In the genomic region with DNA sequence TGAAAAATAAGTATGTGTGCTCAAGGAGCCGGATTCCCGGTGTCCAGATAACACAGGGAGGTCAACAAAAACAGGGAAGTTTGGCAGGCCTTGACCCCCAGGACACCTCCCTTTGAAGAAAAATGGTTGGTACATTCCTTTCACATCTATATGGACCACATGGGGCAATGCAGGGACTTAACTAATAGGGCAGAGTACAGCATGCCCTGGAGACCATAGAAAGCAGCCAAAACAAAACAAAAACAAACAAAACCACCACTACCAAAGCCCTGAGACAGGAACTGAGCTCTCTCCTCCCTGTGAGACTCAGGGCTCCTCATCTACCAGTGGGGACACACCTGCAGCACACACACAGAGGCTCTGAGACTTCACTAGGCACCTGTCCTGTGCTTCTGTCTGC, we compare ENCODE assay signal across 9 mouse cellular contexts. TPM values are rescaled to one million over a fixed set of nuclear protein-coding genes. Genes with fewer than 3 reads are reported as not detected.
DNase-seq lines count a peak whose midpoint lies in the region; ATAC-seq lines count a peak whose summit lies in the region.
"Had no signal": no experiment of that assay in that cellular context is flagged by ENCODE, and none has a peak within 500 bp of the region (broad histone marks: within the 10 kb centered on the region; RNA-seq: fewer than 3 reads in every experiment).

No protein-coding gene starts in this region.

- H3K27ac ChIP-seq in heart, embryonic 10.5 days, result peak overlapping the region; percentile 78
- H3K27ac ChIP-seq in neural tube, embryonic 11.5 days (ENCODE audit: low read depth, low read length), result no peak overlapping the region
- no peak overlapping the region; the same call in 1 of the 2 replicates for H3K27ac ChIP-seq in liver, embryonic 11.5 days (ENCODE audit: low read depth, low read length)

- no peak for ATAC-seq in neural tube, embryonic 11.5 days (ENCODE audit: insufficient read depth, low FRiP score, low TSS enrichment)
- no peak for ATAC-seq in liver, embryonic 11.5 days (replicated peaks; ENCODE audit: low FRiP score)

- H3K9me3 ChIP-seq in heart, embryonic 10.5 days, result no peaks in the 10 kb centered on the region
- H3K9me3 ChIP-seq in neural tube, embryonic 11.5 days (ENCODE audit: control insufficient read depth, low read length), result no peaks in the 10 kb centered on the region
- H3K9me3 ChIP-seq in liver, embryonic 11.5 days (ENCODE audit: control insufficient read depth, low read length), result no peaks in the 10 kb centered on the region

- H3K27me3 ChIP-seq in heart, embryonic 10.5 days (ENCODE audit: insufficient read depth, poor library complexity, severe bottlenecking), result no peaks in the 10 kb centered on the region
- H3K27me3 ChIP-seq in neural tube, embryonic 11.5 days (ENCODE audit: control insufficient read depth, insufficient read depth, low read length), result no peaks in the 10 kb centered on the region
- H3K27me3 ChIP-seq in liver, embryonic 11.5 days (replicated peaks; ENCODE audit: control insufficient read depth, insufficient read depth, low read length), result no peaks in the 10 kb centered on the region; the same call in 1 of the 2 replicates

- peaks cover 94% of the 10 kb centered on the region for H3K4me1 ChIP-seq in heart, embryonic 10.5 days
- peaks cover 28% of the 10 kb centered on the region for H3K4me1 ChIP-seq in neural tube, embryonic 11.5 days (ENCODE audit: control insufficient read depth, insufficient read depth, low read length)
- H3K4me1 ChIP-seq in liver, embryonic 11.5 days (replicated peaks; ENCODE audit: control insufficient read depth, insufficient read depth, low read length), result peaks cover 62% of the 10 kb centered on the region

- H3K4me3 ChIP-seq in heart, embryonic 10.5 days, result peak overlapping the region; percentile 43
- no peak overlapping the region for H3K4me3 ChIP-seq in neural tube, embryonic 11.5 days (ENCODE audit: low read depth, low read length)
- no peak overlapping the region for H3K4me3 ChIP-seq in liver, embryonic 11.5 days (ENCODE audit: low read depth, low read length)
- H3K4me3 ChIP-seq: erythroblast, embryonic 14.5 days had no signal

- H3K9ac ChIP-seq in neural tube, embryonic 11.5 days (ENCODE audit: low read length), result no peak overlapping the region
- H3K9ac ChIP-seq in liver, embryonic 11.5 days (ENCODE audit: low read depth, low read length), result no peak overlapping the region

- H3K36me3 ChIP-seq in heart, embryonic 10.5 days, result no peaks in the 10 kb centered on the region
- no peaks in the 10 kb centered on the region for H3K36me3 ChIP-seq in neural tube, embryonic 11.5 days (ENCODE audit: control insufficient read depth, insufficient read depth, low read length)
- no peaks in the 10 kb centered on the region for H3K36me3 ChIP-seq in liver, embryonic 11.5 days (ENCODE audit: control insufficient read depth, insufficient read depth, low read length)

- no peak for DNase-seq in heart, embryonic 10.5 days (ENCODE audit: low spot score)
- DNase-seq in heart, adult 18-20 months, result no peak
- no peak for DNase-seq in neural tube, embryonic 11.5 days (ENCODE audit: low spot score)
- no peak for DNase-seq in neural tube, embryonic 10.5 days (ENCODE audit: extremely low spot score, low spot score)
- DNase-seq in liver, embryonic 11.5 days (ENCODE audit: low spot score), result no peak
- DNase-seq in layer of hippocampus, postnatal 10 days (ENCODE audit: low spot score in 2 of 2), result no peak
- DNase-seq in urinary bladder, adult 18-20 months (ENCODE audit: low spot score in 2 of 2), result no peak
- no peak for DNase-seq in adrenal gland, postnatal 10 days

- 57% methylated on average over 2 of the region's 2 CpGs for WGBS in heart, embryonic 10.5 days
- WGBS in neural tube, embryonic 11.5 days, result 53% methylated on average over 2 of the region's 2 CpGs
- 64% methylated on average over 2 of the region's 2 CpGs for WGBS in liver, embryonic 11.5 days

- H3K4me2 ChIP-seq in neural tube, embryonic 11.5 days (ENCODE audit: low read depth), result peak overlapping the region; percentile 1; the same call in 1 of the 2 replicates
- H3K4me2 ChIP-seq in liver, embryonic 11.5 days, result peak overlapping the region; percentile 46

RNA-seq across cellular contexts. Expression of a gene that starts 18.9 kb away (rescaled TPM):
- 8.2 and 8.3 TPM in 2 replicates for polyA plus RNA-seq in heart, embryonic 10.5 days (2016; fragmentation: Nextera tagmentation; extraction: Ambion mirVana)
- total RNA-seq in heart, adult 18-20 months (2021), result 10 to 100 TPM; 32.5 to 45.3 TPM
- polyA plus RNA-seq in neural tube, embryonic 11.5 days (2014; fragmentation: Nextera tagmentation; extraction: Ambion mirVana), result 6.1 and 7.5 TPM in 2 replicates
- polyA plus RNA-seq in liver, embryonic 11.5 days (2014; fragmentation: Nextera tagmentation; extraction: Ambion mirVana), result 6.1 and 6.2 TPM in 2 replicates
- total RNA-seq in layer of hippocampus, postnatal 10 days (2021), result 10 to 100 TPM; 27.0 to 29.0 TPM
- total RNA-seq in adrenal gland, postnatal 10 days (2021), result 10 to 100 TPM; 40.4 to 72.5 TPM
